Mouse (Mus musculus) megakaryocyte, adult 5-6 weeks (primary cell): ENCODE results near the gene Aldh9a1. TPM values are rescaled to one million over a fixed set of nuclear protein-coding genes. Genes with fewer than 3 reads are reported as not detected.

ENCODE experiments used
- ATAC-seq: 2 replicates; pipeline ENCODE4 v1.8.0; 2016; ENCODE audit warnings: mild to moderate bottlenecking, inconsistent platforms; ENCODE audit not compliant: poor library complexity, severe bottlenecking
- total RNA-seq, 2 experiments: library from RNA; stranded (forward) in 1 of 2; stranded (reverse) in 1 of 2; fragments of 153-499, 151-499 nt in 1 of 2; fragments of 221-1000, 200-1000 nt in 1 of 2; gene quantifications; 2 replicates each; pipeline versions ENCODE4 v1.2.3 to v1.2.4; 2015 to 2017

Aldh9a1 gene
- total RNA-seq, 2 experiments from 2014 or later: 37.7 to 43.2 TPM

DNA sequence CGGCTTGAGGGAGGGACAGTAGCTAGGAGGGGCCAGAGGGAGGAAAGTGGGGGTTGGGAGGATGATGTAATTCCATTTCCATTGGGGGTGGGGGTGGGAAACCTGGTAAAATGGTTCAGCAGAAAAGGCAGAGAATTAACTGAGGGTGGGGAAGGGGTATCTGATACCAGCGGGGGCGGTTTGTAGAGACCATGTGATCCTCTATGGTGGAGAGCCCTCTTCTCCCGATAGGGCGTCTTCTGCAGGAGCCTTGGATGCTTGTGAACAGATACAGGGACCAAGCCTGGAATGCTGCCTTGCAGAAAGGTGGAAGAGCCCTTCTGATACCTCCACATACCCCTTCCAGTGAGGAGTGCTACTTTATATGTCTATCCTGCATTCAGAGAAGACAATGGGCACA, 33.4 kb downstream of the Aldh9a1 start:
- no peak for ATAC-seq

DNA sequence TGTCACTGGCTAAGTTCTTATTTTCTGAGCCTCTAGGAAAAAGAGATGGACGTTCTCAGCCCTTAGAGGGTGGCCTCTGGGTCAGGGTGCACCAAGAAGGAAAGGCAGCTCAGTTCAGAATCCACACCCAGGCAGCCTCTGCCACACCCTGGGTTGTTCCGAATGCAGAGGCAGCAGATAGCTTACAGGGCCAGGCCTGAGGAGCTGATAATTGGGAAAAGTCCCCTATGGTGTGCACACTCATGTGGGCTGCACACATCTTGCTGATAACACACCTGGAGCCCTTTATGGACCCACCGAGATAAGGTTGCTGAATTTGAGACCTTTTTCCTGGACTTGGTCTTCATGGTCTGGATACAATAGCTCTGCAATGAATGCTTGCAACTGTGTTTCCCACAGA, 34.4 kb downstream of the Aldh9a1 start:
- ATAC-seq: peak; percentile 69

DNA sequence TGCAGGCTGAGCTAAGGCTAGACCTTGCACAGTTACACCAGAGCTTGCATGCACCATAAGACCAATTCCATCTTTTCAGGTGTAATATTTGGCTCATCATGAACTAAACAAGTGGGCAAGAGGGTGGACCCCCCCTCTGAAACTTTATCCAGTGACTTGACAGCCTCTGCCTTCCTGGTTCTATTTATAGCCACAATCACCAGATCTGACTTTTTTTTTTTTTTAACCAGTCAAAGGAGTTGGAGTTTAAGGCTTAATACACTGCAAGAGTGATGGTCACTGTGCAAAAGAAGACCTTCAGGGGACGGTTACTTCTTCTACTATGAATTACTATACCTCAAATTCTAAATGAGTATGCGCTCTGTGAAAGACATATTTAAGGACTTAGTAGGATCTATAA, 35.4 kb downstream of the Aldh9a1 start:
- ATAC-seq: no peak

DNA sequence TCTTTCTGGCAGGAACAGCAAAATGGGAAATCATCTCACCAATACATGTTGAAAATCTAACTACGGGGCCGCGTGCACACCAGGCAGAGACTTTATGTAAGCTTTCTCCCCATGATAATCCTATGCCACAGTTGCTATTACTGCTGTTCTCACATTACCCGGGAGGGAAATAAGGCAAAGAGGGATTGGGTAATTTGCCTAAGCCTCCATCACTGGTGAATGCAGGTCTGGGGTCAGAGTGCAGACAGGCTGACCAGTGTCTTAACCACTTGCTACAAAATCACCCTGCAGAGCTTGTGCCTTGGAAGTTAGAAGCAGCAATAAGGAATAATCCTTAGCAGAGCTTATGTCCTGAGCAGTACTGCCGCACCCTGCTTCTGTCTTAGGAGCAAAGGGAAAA, 35.8 kb downstream of the Aldh9a1 start:
- no peak for ATAC-seq

DNA sequence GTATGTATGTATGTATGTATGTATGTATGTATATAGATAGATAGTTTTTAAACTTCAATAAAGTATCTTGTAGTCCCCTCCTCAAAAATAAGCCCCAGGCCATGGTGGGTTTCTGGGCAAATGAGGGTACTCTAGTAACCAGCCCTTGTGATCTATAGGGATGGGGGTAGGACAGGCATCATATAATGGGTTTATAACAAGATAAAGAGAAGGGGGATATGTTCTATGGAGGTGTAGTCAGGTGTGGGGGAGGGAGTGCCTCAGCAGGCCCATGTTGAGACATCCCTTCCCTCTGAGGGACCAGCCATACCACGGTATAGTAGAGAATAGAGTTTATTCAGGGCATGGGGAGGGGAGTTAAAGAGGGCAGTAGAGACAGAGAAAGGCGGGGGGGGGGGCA, 36.7 kb downstream of the Aldh9a1 start:
- ATAC-seq: no peak

DNA sequence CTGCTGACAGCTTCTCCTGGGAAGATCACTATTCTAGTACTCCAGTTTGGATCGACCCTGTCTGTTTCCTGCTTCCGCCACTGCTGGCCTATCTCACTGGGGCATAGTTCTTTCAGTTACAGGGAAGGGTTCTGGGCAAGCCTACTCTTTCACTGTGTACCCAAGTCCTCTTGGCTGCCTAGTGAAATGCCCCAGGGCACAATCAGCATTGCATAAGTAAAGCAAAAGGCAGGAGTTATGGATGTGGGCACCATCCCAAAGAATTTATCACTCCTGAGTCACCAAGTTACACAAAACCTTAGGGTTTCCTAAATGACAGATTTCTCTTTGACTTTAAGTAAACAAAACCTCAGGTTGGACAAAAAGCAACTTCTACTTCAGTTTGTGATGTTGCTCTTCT, 37.5 kb downstream of the Aldh9a1 start:
- ATAC-seq: no peak

DNA sequence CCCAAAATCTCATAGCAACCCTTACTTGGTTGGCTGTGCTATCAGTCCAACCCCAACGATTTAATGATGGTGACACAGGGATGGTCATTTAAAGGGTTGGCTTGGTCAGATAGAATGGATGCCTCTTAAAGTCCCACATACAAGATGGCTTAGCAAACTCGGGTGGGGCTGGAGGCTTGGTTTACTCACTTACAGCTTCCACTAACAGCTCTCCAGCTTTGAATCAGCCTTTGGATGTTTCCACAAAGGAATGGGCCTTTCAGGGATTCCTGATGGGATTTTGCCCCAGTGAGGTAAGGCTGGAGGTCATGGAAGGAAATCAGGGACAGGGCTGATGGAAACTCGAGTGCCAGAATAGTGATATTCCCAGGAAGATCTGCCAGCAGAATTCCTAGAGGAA, 38.0 kb downstream of the Aldh9a1 start:
- ATAC-seq: no peak

DNA sequence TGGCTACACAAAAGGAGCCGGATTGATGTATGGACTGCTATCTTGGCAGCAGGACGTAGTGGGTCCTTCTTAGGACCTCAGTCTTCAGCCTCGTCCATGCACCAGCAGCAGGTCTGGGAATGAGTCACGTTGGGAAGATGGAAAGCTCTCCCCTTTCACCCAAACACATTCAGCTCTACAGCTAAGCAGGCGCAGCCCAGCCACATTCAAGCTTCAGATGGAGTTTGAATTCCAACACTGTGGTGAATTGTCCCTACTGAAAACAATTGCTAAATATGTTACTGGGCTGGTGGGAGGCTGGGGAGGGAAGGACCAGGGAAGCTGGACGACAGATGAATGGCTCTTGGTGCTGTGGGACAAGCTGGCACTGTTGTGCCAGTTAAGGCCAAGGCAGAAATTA, 38.8 kb downstream of the Aldh9a1 start:
- no peak for ATAC-seq

DNA sequence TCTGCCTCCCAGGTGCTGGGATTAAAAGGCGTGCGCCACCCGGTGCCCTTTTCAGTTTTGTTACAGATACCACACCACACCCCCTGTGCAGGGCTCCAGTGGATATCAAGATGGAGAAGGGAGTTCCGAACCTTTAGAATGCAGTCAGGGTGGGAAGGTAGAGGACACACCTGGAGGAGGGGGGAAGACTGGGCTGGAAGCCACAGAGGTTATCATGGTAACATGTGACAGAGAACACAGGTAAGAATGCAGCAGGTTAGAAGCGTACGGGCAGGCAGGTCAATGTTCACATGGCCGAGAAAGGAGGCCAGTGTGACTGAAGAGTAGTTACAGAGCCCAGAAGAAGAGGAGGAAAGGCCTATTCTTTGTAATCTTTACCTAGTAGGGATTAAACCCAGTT, 39.8 kb downstream of the Aldh9a1 start:
- ATAC-seq: no peak

DNA sequence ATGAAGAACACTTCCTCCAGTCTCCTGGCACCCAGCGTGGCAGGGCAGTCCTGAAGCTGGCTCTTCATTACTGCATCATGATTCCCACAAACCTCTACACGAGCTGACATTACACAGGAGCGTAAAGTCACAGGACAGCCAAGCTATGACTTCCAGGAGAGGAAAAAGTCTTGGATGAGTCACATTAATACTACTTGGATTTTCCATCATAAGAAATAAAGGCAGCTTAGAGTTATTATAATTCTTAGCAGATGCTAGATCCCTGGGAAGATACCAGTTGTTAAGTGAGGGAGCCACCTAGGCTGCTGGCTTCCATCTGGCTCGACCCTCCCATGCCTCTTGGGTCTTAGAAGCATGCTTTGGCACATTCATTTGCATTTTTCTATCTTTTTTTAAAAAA, 40.6 kb downstream of the Aldh9a1 start:
- ATAC-seq: no peak

DNA sequence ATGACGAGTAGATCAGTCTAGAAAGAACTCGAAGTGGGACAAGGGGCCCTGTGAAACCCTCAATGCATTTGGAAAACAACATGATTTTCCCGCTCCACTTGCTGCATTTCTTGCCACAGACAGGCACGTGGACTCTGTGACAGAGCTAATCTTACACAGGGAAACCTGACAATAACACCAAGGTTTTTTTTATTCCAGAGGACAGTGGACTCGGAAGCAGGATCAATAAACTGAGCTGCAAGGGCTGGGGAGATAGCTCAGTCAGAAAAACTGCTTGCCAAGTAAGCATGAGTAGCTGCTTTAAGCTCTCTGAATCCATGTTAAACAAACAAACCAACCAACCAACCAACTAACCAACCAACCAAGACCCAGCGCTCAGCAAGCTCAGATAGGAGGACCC, 41.5 kb downstream of the Aldh9a1 start:
- no peak for ATAC-seq

DNA sequence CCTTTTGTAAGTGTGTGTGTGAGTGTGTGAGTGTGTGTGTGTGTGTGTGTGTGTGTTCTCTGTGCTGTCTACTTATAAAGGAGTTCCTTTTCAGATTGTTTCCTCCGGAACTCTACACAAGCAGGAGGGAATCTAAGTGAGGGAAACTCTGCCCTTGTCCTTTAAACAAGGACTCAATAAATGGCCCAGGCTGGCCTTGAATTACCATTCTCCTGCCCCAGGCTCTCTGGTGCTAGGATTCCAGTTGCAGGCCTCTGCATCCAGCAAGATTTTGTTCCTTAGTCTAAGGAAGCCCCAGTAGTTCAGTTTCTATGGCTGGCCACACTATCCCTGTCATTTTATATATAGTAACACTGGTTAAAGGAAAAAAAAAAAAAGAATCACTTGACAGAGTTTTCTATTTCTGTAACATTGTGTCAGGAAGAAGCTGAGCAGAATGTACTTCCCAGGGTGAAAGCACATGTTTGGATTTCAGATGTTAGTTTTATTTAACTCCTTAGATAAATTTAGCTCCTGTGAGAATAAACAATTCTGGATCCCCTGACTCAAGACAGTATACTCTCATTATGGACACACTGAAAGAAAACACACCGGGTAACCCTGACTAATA, 42.3 kb downstream of the Aldh9a1 start:
- ATAC-seq: no peak

DNA sequence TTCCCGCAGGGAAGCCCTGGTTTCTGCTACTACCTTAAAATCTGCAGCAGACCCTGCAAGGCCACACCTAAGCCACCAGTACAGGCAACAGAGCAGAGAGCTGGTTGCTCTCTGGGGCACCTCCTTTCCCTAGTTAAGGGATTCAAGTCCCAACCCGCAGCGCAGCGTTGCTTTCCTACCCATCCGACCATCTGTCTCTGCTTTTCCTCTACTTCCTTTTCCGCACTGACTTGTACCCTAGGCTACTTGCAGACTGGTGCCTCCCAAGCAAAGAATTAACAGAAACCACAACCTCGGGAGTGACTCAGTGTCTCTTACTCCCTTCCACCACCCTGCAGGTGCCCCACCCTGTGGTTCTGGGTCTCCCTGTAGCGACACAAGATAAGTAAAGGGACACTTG, 42.9 kb downstream of the Aldh9a1 start:
- peak; percentile 30 for ATAC-seq

DNA sequence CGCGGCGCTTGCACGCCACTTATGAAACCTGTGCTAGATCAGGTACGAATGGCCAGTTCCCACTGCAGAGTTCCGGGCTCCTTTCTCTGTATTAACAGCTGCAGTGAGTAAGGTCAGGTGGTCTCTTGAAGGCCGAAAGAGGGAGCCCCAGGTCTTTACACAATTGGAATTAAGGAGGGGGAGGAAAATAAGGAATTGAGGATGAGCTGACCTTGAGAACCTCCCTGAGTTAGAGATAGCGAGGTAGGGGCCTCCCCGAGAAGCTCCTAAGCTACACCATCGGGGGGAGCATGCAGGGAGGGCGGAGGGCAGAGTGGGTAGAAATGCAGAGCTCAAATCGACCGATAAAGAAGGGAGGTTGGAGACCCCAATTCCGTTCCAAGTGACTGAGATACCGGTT, 43.5 kb downstream of the Aldh9a1 start:
- ATAC-seq: peak; percentile 25

DNA sequence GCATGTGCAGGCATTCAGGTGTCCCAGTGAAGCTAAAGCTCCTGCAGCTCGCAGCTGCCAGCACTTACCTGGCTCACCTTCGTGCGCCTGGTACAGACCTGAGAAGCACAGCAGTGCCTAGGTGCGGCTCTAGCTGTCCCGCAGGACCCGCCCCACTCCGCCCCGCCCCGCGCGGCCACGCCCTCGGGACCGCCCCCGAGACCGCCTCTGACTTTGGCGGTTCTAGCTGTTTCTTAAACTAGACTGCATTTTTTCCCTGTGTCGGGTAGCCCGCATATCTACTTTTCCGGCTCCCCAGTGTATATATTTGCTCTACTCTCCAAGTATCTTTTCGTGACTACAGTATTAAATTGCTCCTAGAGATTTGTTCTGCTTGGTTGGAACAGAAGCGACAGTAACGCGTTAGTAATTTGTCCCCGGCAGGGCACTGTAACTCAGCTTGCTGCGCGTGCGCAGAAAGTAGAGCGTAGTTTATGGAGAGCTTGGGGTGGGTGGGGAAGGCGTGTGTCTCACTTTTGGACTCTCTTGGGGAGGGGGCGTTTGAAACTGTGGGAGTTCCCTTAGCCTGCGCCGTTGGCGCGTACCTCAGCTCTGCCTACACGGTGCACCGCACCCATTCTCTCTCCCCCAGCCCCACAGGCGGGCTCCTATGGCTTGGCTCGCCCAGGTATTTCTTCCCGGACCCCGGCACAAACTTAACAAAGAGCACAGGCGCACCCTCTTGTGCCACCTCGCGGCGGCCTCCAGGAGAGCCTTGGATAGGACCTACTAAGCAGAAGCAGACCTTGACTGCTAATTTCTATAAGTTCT, 44.1 kb downstream of the Aldh9a1 start, which contains the start of gene Mgst3:
Gene Mgst3 (minus strand): TSS at position 159 of the 810 bp plus-strand sequence.
- ATAC-seq: peak; percentile 87

DNA sequence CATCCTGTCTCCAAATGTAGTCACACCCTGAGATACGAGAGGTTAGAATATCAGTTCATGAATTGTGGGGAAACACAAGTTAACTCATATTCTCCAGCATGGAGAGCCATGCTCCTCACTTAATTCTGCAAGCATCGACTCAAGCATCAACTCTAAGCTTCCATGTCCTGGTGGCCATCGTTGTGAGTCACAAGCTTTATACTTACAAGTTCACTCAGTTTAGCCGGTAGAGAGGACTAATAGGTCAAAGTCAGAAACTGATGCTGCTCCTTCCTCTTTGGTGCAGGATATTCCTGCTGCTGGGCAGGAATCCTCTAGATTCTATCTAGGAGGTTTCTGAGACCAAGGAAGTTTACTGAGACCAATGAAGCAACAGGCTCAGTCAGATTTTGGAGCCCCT, 55.4 kb downstream of the Aldh9a1 start:
- ATAC-seq: no peak

DNA sequence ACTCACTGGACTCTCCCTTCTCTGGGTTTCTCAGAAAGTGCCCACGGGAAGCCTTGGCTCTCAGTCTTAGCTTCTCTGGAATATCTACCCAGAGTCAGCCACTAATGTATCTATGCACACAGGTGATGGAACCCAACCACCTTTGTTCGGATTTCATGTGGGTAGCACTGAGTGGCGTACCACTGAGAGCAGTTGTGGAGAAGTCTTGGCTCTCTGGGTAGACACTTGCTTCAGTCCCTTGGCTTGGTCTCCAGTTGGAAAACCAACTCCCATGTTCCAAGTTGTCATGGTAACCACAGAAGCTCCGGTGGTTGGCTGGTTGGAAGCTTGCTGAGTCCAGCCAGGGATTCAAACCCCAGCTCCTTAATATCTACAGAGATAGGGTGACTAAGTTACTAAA, 59.8 kb downstream of the Aldh9a1 start:
- no peak for ATAC-seq

DNA sequence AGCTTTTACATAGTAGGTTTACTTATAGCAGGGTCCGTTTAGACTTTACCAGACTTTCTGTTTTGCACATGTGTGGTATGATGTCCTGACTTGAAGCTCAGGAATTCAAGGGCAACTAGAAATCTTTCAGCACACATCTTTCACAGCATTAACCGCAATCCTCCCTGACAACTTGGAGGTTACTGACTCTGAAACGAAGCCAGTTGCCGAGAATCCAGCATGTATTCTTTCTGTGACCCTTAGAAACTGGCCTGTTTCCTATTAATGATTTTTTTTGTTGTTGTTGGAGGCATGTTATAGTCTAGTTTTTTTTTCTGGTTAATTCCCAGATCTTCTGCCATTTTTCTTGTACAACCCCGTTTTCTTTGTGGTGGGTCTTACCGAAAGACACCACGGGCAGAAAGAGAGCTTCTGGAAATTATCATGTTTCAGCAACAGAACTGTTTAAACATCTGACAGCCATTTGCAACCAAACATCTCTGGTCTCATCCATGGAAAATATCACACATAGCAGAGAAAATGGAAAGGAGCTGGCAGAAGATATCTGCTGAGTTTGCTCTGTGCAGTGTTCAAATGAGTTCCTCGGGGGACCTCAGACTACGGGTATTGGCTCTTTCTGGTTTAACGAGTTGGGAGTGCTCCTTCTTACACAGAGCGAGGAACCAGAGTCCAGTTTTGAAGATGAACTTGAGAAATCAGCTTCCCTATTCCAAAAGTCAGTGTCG, 62.4 kb downstream of the Aldh9a1 start:
- ATAC-seq: no peak

DNA sequence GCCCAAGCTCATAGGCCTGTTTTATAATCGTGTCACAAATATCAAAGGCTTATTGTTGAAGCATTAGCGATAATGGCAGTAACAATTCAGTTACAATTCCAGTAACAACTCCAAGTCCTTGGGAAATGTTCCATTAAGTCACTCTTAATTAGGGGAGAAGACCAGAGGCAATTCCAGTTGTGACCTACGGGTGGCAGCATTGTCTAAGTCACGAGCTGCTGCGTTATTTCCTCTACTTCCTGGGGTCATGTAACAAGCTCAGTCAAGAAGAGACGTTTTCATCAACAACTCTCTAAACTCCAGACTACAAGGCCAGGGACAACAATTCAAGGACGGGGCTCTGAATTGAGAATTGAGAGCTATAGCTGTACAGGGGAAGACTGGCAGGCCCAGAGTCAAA, 65.1 kb downstream of the Aldh9a1 start:
- peak; percentile 89 for ATAC-seq
